Mouse (Mus musculus): ENCODE results near the gene Megf11.

The Megf11 gene

GRCm38 (mm10) chr9:64747735-64748134, 362.3 kb downstream of the Megf11 start:
- DNase-seq (ENCODE audit: low read depth, low spot score), result no peak

- no peak for DNase-seq (ENCODE audit: low read depth, low spot score)
Measured at GRCm38 (mm10) chr9:64749314-64749713, 363.9 kb downstream of the Megf11 start.

GRCm38 (mm10) chr9:64752575-64752974, 367.1 kb downstream of the Megf11 start:
- DNase-seq (ENCODE audit: low read depth, low spot score), result no peak

- no peak for DNase-seq (ENCODE audit: low read depth, low spot score)
Measured at GRCm38 (mm10) chr9:64758052-64758451, 372.6 kb downstream of the Megf11 start.
